In genomic region chr1:57673957-57674699, GRCm38 (mm10) we compare ENCODE assay signal across 14 mouse cellular contexts.
DNase-seq lines count a peak whose midpoint lies in the region; ATAC-seq and TF ChIP-seq lines count a peak whose summit lies in the region.
"Had no signal": no experiment of that assay in that cellular context is flagged by ENCODE, and none has a peak within 500 bp of the region (broad histone marks: within the 10 kb centered on the region; RNA-seq: fewer than 3 reads in every experiment).

No protein-coding gene starts in this region.

- ATAC-seq in lung, embryonic 14.5 days (ENCODE audit: insufficient read depth), result no peak
- ATAC-seq in embryonic facial prominence, embryonic 14.5 days (ENCODE audit: low read depth), result peak; percentile 55; the same call in 1 of the 2 replicates
- ATAC-seq in hindbrain, embryonic 12.5 days (ENCODE audit: low FRiP score), result peak; percentile 85
- peak; percentile 78; the same call in 1 of the 2 replicates for ATAC-seq in midbrain, embryonic 12.5 days (ENCODE audit: low FRiP score, low read depth)
- no peak for ATAC-seq in heart, embryonic 11.5 days (replicated peaks; ENCODE audit: insufficient number of reproducible peaks, low FRiP score, low TSS enrichment)
- ATAC-seq: activated CD4-positive, CD25-positive, alpha-beta regulatory T cell, adult 4 months had no signal

- no peak overlapping the region for H3K9ac ChIP-seq in lung, embryonic 14.5 days
- H3K9ac ChIP-seq in embryonic facial prominence, embryonic 14.5 days (ENCODE audit: low read depth, low read length), result no peak overlapping the region
- H3K9ac ChIP-seq in hindbrain, embryonic 12.5 days, result no peak overlapping the region
- no peak overlapping the region for H3K9ac ChIP-seq in midbrain, embryonic 12.5 days (replicated peaks)
- no peak overlapping the region for H3K9ac ChIP-seq in heart, embryonic 11.5 days (ENCODE audit: low read depth, low read length)
- H3K9ac ChIP-seq: liver, embryonic 14.5 days had no signal

- no peak for TF ChIP-seq CTCF in lung, embryonic 14.5 days (IDR thresholded peaks at IDR 0.05; ENCODE audit: low read depth)

- 0 out of 2 replicates have a peak, but pooled peaks cover 3% of the 10 kb centered on the region for H3K4me1 ChIP-seq in lung, embryonic 14.5 days (ENCODE audit: insufficient read depth)
- peaks cover 20% of the 10 kb centered on the region for H3K4me1 ChIP-seq in embryonic facial prominence, embryonic 14.5 days (ENCODE audit: control insufficient read depth, insufficient read depth, low read length)
- H3K4me1 ChIP-seq in hindbrain, embryonic 12.5 days, result peaks cover 11% of the 10 kb centered on the region; the same call in 1 of the 2 replicates
- H3K4me1 ChIP-seq in midbrain, embryonic 12.5 days, result peaks cover 9% of the 10 kb centered on the region; the same call in 1 of the 2 replicates
- no peaks in the 10 kb centered on the region for H3K4me1 ChIP-seq in heart, embryonic 11.5 days (ENCODE audit: control insufficient read depth, insufficient read depth, low read length)

- no peaks in the 10 kb centered on the region for H3K36me3 ChIP-seq in lung, embryonic 14.5 days (ENCODE audit: insufficient read depth)
- no peaks in the 10 kb centered on the region for H3K36me3 ChIP-seq in embryonic facial prominence, embryonic 14.5 days (ENCODE audit: control insufficient read depth, insufficient read depth, low read length)
- no peaks in the 10 kb centered on the region for H3K36me3 ChIP-seq in hindbrain, embryonic 12.5 days
- H3K36me3 ChIP-seq in midbrain, embryonic 12.5 days, result no peaks in the 10 kb centered on the region
- H3K36me3 ChIP-seq in heart, embryonic 11.5 days (ENCODE audit: control insufficient read depth, insufficient read depth, low read length), result no peaks in the 10 kb centered on the region

- 48% methylated on average over 7 of the region's 7 CpGs for WGBS in lung, embryonic 14.5 days
- 28% methylated on average over 7 of the region's 7 CpGs for WGBS in embryonic facial prominence, embryonic 14.5 days
- 35% methylated on average over 7 of the region's 7 CpGs for WGBS in hindbrain, embryonic 12.5 days
- 37% methylated on average over 7 of the region's 7 CpGs for WGBS in midbrain, embryonic 12.5 days
- 67% methylated on average over 7 of the region's 7 CpGs for WGBS in heart, embryonic 11.5 days (ENCODE audit: insufficient replicate concordance)

- no peak overlapping the region for H3K4me2 ChIP-seq in lung, embryonic 14.5 days
- no peak overlapping the region for H3K4me2 ChIP-seq in embryonic facial prominence, embryonic 14.5 days (ENCODE audit: low read depth, low read length)
- no peak overlapping the region for H3K4me2 ChIP-seq in hindbrain, embryonic 12.5 days (replicated peaks)
- H3K4me2 ChIP-seq in midbrain, embryonic 12.5 days (replicated peaks), result no peak overlapping the region
- H3K4me2 ChIP-seq in heart, embryonic 11.5 days, result no peak overlapping the region

- no peak overlapping the region for H3K4me3 ChIP-seq in lung, embryonic 14.5 days (ENCODE audit: low read depth, low read length)
- no peak overlapping the region for H3K4me3 ChIP-seq in embryonic facial prominence, embryonic 14.5 days (ENCODE audit: low read depth, low read length)
- no peak overlapping the region for H3K4me3 ChIP-seq in hindbrain, embryonic 12.5 days
- no peak overlapping the region for H3K4me3 ChIP-seq in midbrain, embryonic 12.5 days
- no peak overlapping the region for H3K4me3 ChIP-seq in heart, embryonic 11.5 days (ENCODE audit: low read depth, low read length)

- peak; percentile 30 for DNase-seq in lung, embryonic 14.5 days
- DNase-seq in lung, postnatal 14 days, result no peak
- DNase-seq in embryonic facial prominence, embryonic 14.5 days (ENCODE audit: low spot score), result peak; percentile 51
- DNase-seq in kidney, postnatal 36 days, result no peak
- no peak for DNase-seq in left cerebral cortex, adult 9 months (ENCODE audit: low spot score in 2 of 2)
- DNase-seq: cerebellum, adult 9-10 months; heart, postnatal 4 days; kidney, postnatal 10 days; right cerebral cortex, postnatal 4 days had no signal

- H3K9me3 ChIP-seq in lung, embryonic 14.5 days (ENCODE audit: low read depth, low read length), result no peaks in the 10 kb centered on the region; the same call in 1 of the 2 replicates
- no peaks in the 10 kb centered on the region for H3K9me3 ChIP-seq in embryonic facial prominence, embryonic 14.5 days (ENCODE audit: control insufficient read depth, low read length)
- no peaks in the 10 kb centered on the region for H3K9me3 ChIP-seq in hindbrain, embryonic 12.5 days (replicated peaks)
- no peaks in the 10 kb centered on the region for H3K9me3 ChIP-seq in midbrain, embryonic 12.5 days
- H3K9me3 ChIP-seq in heart, embryonic 11.5 days (replicated peaks; ENCODE audit: control insufficient read depth, low read length), result no peaks in the 10 kb centered on the region

- H3K27ac ChIP-seq in lung, embryonic 14.5 days (ENCODE audit: low read depth), result peak overlapping the region; percentile 55; the same call in 1 of the 2 replicates
- H3K27ac ChIP-seq in embryonic facial prominence, embryonic 14.5 days (replicated peaks; ENCODE audit: low read depth, low read length), result peak overlapping the region; percentile 63
- peak overlapping the region; percentile 55 for H3K27ac ChIP-seq in hindbrain, embryonic 12.5 days
- H3K27ac ChIP-seq in midbrain, embryonic 12.5 days (replicated peaks), result peak overlapping the region; percentile 66
- H3K27ac ChIP-seq in heart, embryonic 11.5 days (ENCODE audit: low read depth, low read length), result no peak overlapping the region
- H3K27ac ChIP-seq: liver, embryonic 14.5 days had no signal

- H3K27me3 ChIP-seq in lung, embryonic 14.5 days (ENCODE audit: insufficient read depth, low read length), result no peaks in the 10 kb centered on the region
- no peaks in the 10 kb centered on the region for H3K27me3 ChIP-seq in embryonic facial prominence, embryonic 14.5 days (replicated peaks; ENCODE audit: control insufficient read depth, insufficient read depth, low read length)
- H3K27me3 ChIP-seq in hindbrain, embryonic 12.5 days, result no peaks in the 10 kb centered on the region
- H3K27me3 ChIP-seq in midbrain, embryonic 12.5 days, result no peaks in the 10 kb centered on the region
- H3K27me3 ChIP-seq in heart, embryonic 11.5 days (ENCODE audit: control insufficient read depth, insufficient read depth, low read length), result no peaks in the 10 kb centered on the region

Comparison
In these comparisons a context has a peak if more than half of its experiments do, and no peak if none do; other contexts are left out.
1. DNase-seq: peak in lung, embryonic 14.5 days (single experiment) and embryonic facial prominence, embryonic 14.5 days (single experiment); none in lung, postnatal 14 days (single experiment), kidney, postnatal 36 days (0 of 2) and left cerebral cortex, adult 9 months (0 of 2).
2. ATAC-seq: peak in embryonic facial prominence, embryonic 14.5 days (single experiment), hindbrain, embryonic 12.5 days (single experiment) and midbrain, embryonic 12.5 days (single experiment); none in lung, embryonic 14.5 days (single experiment) and heart, embryonic 11.5 days (single experiment).